Mouse (Mus musculus) E14TG2a.4 (cell line): Measurements from ENCODE around the gene Tnr.

Experiments used
- H3K27me3 ChIP-seq: 2 replicates; pipeline ENCODE4 v1.6.1; 2014; ENCODE audit warnings: low read length, control low read depth; ENCODE audit not compliant: insufficient read depth
- H3K36me3 ChIP-seq: 2 replicates; pipeline ENCODE4 v1.6.1; 2014; ENCODE audit warnings: low read length, control low read depth; ENCODE audit not compliant: insufficient read depth
- H3K4me1 ChIP-seq: replicated peaks from 2 replicates; pipeline ENCODE4 v1.6.1; 2014; ENCODE audit warnings: low read depth, low read length, control low read depth
- H3K4me3 ChIP-seq: replicated peaks from 2 replicates; pipeline ENCODE4 v1.5.1; 2014; ENCODE audit warnings: mild to moderate bottlenecking, low read length
- H3K9me3 ChIP-seq: 2 replicates; pipeline ENCODE4 v1.6.1; 2014; ENCODE audit warnings: low read length, control low read depth
- CTCF ChIP-seq: conservative IDR thresholded peaks from 2 replicates; pipeline ENCODE4 v1.5.1; 2014; ENCODE audit warnings: low read length
- NANOG ChIP-seq: IDR thresholded peaks from 2 replicates; pipeline ENCODE4 v1.6.1; 2014; ENCODE audit warnings: borderline replicate concordance, low read length, mixed read lengths
- POU5F1 ChIP-seq: IDR thresholded peaks from 2 replicates; pipeline ENCODE4 v1.6.1; 2014; ENCODE audit warnings: low read length, borderline replicate concordance

Tnr gene

GRCm38 (mm10) chr1:159519206-159519605 lies 4.4 kb upstream of the Tnr start:
- Histone ChIP-seq H3K36me3 (no peaks in the 10 kb centered on the region), H3K27me3 (peaks cover 7% of the 10 kb centered on the region), H3K9me3 (no peaks in the 10 kb centered on the region), H3K4me3 (no peak overlapping the region), H3K4me1 (peaks cover 4% of the 10 kb centered on the region; the same call in 1 of the 2 replicates)
- TF ChIP-seq POU5F1, result no peak

GRCm38 (mm10) chr1:159523069-159523468 lies 500 bp upstream of the Tnr start:
- Histone ChIP-seq H3K4me3 (no peak overlapping the region), H3K36me3 (no peaks in the 10 kb centered on the region), H3K27me3 (peaks cover 29% of the 10 kb centered on the region), H3K4me1 (peaks cover 4% of the 10 kb centered on the region; the same call in 1 of the 2 replicates), H3K9me3 (peaks cover 5% of the 10 kb centered on the region)
- TF ChIP-seq CTCF, result no peak

- no peak for TF ChIP-seq NANOG
- no peak for TF ChIP-seq POU5F1
- TF ChIP-seq CTCF, result no peak
- H3K4me3 ChIP-seq, result no peak overlapping the region
- peaks cover 4% of the 10 kb centered on the region; the same call in 1 of the 2 replicates for H3K4me1 ChIP-seq
Observed at GRCm38 (mm10) chr1:159524051-159524549, 531 bp downstream of the Tnr start.

GRCm38 (mm10) chr1:159532841-159533569 lies 9.4 kb downstream of the Tnr start:
- no peaks in the 10 kb centered on the region for H3K27me3 ChIP-seq
- peaks cover 5% of the 10 kb centered on the region; the same call in 1 of the 2 replicates for H3K4me1 ChIP-seq
- TF ChIP-seq CTCF, result no peak
- TF ChIP-seq NANOG, result no peak
- no peak for TF ChIP-seq POU5F1
- H3K36me3 ChIP-seq, result no peaks in the 10 kb centered on the region
- H3K4me3 ChIP-seq, result no peak overlapping the region
- H3K9me3 ChIP-seq, result peaks cover 9% of the 10 kb centered on the region

More at GRCm38 (mm10) chr1:159524051-159524549, 531 bp downstream of the Tnr start:
- Histone ChIP-seq H3K27me3 (peaks cover 29% of the 10 kb centered on the region), H3K36me3 (no peaks in the 10 kb centered on the region), H3K9me3 (peaks cover 13% of the 10 kb centered on the region)

GRCm38 (mm10) chr1:159535582-159535981 lies 12.0 kb downstream of the Tnr start:
- Histone ChIP-seq H3K9me3 (no peaks in the 10 kb centered on the region), H3K27me3 (no peaks in the 10 kb centered on the region), H3K36me3 (no peaks in the 10 kb centered on the region), H3K4me1 (peaks cover 5% of the 10 kb centered on the region; the same call in 1 of the 2 replicates), H3K4me3 (no peak overlapping the region)
- TF ChIP-seq POU5F1, result no peak
- TF ChIP-seq NANOG, result no peak; the same call in 1 of the 2 replicates

- H3K27me3 ChIP-seq, result no peaks in the 10 kb centered on the region
- no peak overlapping the region for H3K4me3 ChIP-seq
- H3K9me3 ChIP-seq, result no peaks in the 10 kb centered on the region
- H3K36me3 ChIP-seq, result no peaks in the 10 kb centered on the region
- no peak for TF ChIP-seq POU5F1
- TF ChIP-seq NANOG, result no peak
- no peak for TF ChIP-seq CTCF
- H3K4me1 ChIP-seq, result peaks cover 5% of the 10 kb centered on the region; the same call in 1 of the 2 replicates
Observed at GRCm38 (mm10) chr1:159537541-159537940, 14.0 kb downstream of the Tnr start.

- Histone ChIP-seq H3K4me3 (no peak overlapping the region), H3K27me3 (no peaks in the 10 kb centered on the region), H3K9me3 (no peaks in the 10 kb centered on the region), H3K4me1 (peaks cover 5% of the 10 kb centered on the region; the same call in 1 of the 2 replicates), H3K36me3 (no peaks in the 10 kb centered on the region)
- no peak for TF ChIP-seq NANOG
- TF ChIP-seq CTCF, result no peak
- TF ChIP-seq POU5F1, result no peak
Observed at GRCm38 (mm10) chr1:159538076-159538475, 14.5 kb downstream of the Tnr start.

- no peaks in the 10 kb centered on the region for H3K4me1 ChIP-seq
- TF ChIP-seq CTCF (no peak), POU5F1 (no peak), NANOG (no peak)
- no peak overlapping the region for H3K4me3 ChIP-seq
- H3K36me3 ChIP-seq, result no peaks in the 10 kb centered on the region
- no peaks in the 10 kb centered on the region for H3K27me3 ChIP-seq
- H3K9me3 ChIP-seq, result no peaks in the 10 kb centered on the region
Observed at GRCm38 (mm10) chr1:159545470-159546145, 22.0 kb downstream of the Tnr start.
